Mouse (Mus musculus) midbrain, embryonic 12.5 days (tissue): ENCODE measurements around the gene Dcpp1. TPM values are rescaled to one million over a fixed set of nuclear protein-coding genes. Genes with fewer than 3 reads are reported as not detected.
"Not testable (repeated sequence)": the region's sequence is repeated elsewhere in the genome, so short reads cannot be mapped to it uniquely, and the experiment has no call there.

Source experiments
- ATAC-seq: fragments of 200-750 bp; cut with Nextera tagmentation; 2 replicates; pipeline ENCODE4 v1.8.0; 2017; ENCODE audit warnings: low read depth, moderate TSS enrichment, moderate library complexity; ENCODE audit not compliant: low FRiP score
- H3K27ac ChIP-seq: fragments of 300-500 bp; sonication (generic); replicated peaks from 2 replicates; pipeline ENCODE4 v1.5.1; 2016; ENCODE audit warnings: mild to moderate bottlenecking
- H3K27me3 ChIP-seq: fragments of 300-500 bp; sonication (generic); 2 replicates; pipeline ENCODE4 v1.6.1; 2016; ENCODE audit warnings: mild to moderate bottlenecking
- H3K36me3 ChIP-seq: fragments of 300-500 bp; sonication (generic); 2 replicates; pipeline ENCODE4 v1.6.1; 2016
- H3K4me1 ChIP-seq: fragments of 300-500 bp; sonication (generic); 2 replicates; pipeline ENCODE4 v1.6.1; 2016
- H3K4me2 ChIP-seq: fragments of 300-500 bp; sonication (generic); replicated peaks from 2 replicates; pipeline ENCODE4 v1.6.1; 2016; ENCODE audit warnings: mild to moderate bottlenecking, moderate library complexity
- H3K4me3 ChIP-seq: fragments of 300-500 bp; sonication (generic); 2 replicates; pipeline ENCODE4 v1.5.1; 2016; ENCODE audit warnings: mild to moderate bottlenecking
- H3K9ac ChIP-seq: fragments of 300-500 bp; sonication (generic); replicated peaks from 2 replicates; pipeline ENCODE4 v1.6.1; 2016; ENCODE audit warnings: mild to moderate bottlenecking, moderate library complexity
- H3K9me3 ChIP-seq: fragments of 300-500 bp; sonication (generic); 2 replicates; pipeline ENCODE4 v1.6.1; 2016; ENCODE audit warnings: mild to moderate bottlenecking
- WGBS: fragments of 180-500 bp; shearing (Covaris S2); methylation state at CpG from one replicate; pipeline ENCODE4 v1.1.7; 2016; 5-methylcytosine and 5-hydroxymethylcytosine counted together
- polyA plus RNA-seq: library from polyadenylated mRNA; unstranded; fragments of >200 nt; fragmentation: Nextera tagmentation; extraction: Ambion mirVana; gene quantifications from 2 replicates; pipeline ENCODE4 v1.2.1, GENCODE M21; 2016

Gene Dcpp1
- not detected in 2 replicates for polyA plus RNA-seq

DNA sequence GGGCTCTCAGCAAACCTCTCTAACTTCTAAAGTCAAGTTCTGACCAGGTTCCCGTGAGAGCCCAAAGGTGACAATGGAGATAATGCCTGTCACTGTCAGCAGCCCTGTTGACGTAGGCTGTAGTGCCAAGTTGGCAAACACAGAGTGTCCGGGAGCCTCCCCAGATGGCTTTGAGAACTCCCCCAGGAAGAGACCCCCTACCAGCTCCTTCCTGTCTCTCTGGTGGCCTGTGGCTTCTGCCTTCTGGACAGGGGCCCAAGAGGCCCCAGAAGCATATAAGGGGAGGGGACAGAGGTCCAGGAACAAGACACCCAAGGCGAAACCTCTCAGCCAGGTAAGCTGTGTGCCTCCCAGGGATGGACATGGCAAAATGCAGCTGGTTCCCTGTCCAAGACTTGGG, at the start of gene Dcpp1, which contains the start of gene Dcpp2:
Dcpp1 (plus strand) TSS at position 301 of the 400 bp plus-strand sequence.
Dcpp2 (plus strand) TSS at position 305 of the 400 bp plus-strand sequence.
- not testable (repeated sequence) for H3K9ac ChIP-seq, H3K4me2 ChIP-seq, H3K36me3 ChIP-seq, H3K9me3 ChIP-seq, H3K27me3 ChIP-seq, H3K4me3 ChIP-seq, H3K27ac ChIP-seq, H3K4me1 ChIP-seq, ATAC-seq
- 72% methylated on average over 4 of the region's 4 CpGs for WGBS

DNA sequence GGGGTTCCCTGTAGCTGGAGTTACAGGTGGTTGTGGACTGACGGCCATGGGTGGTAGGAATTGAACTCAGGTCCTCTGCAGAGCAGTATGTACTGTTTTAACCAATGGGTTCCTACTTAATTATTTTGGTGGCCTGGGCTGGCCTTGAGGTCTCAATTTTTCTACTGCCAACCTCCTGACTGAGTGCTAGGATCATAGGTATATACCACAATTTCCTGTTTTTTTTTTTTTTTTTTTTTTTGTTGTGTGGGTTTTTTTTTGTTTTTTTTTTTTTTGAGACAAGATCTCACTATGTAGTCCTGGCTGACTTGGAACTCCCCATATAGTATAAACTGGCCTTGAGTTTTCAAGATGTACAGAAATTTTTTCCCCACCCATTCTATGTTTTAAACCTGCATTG, 49.5 kb upstream of the Dcpp1 start:
- Histone ChIP-seq H3K27me3 (peaks cover 46% of the 10 kb centered on the region), H3K4me3 (no peak overlapping the region), H3K36me3 (peaks cover 12% of the 10 kb centered on the region), H3K4me1 (peaks cover 14% of the 10 kb centered on the region), H3K9me3 (no peaks in the 10 kb centered on the region), H3K27ac (no peak overlapping the region), H3K4me2 (no peak overlapping the region), H3K9ac (no peak overlapping the region)
- ATAC-seq = no peak
- 96% methylated on average over 1 of the region's 1 CpGs for WGBS

DNA sequence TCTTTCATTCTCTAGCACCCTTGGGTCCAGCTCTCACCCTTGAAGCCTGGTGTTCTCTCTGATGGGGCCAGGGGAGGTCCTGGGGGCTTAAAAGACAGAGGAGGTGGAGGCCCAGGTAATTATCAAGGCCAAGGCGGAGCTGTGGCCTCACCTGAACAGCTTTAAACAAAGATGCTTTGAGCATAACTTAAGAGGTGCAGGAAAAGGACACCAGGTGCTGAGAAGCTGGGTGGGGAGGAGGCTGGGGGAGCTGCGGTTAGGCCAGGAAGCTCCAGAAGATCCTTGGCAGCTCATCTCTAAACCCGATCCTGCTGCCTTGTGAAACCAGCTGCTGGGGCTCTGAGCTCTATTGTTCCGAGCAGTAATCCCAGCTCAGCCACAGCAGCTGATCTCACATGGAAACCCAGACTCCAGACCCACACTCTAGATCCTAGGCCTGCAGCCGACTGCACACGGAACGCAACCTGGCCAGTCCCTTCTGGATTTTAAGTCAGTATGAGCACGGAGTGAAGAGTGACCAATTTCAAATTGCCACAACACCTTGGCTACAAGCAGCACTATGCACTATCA, 44.6 kb upstream of the Dcpp1 start, which contains the start of gene Prss33:
Prss33 (minus strand) TSS at position 51 of the 570 bp plus-strand sequence.
- H3K27ac ChIP-seq = 0 out of 2 replicates have a peak within 1 kb of the TSS, but pooled peaks have one; percentile 25

DNA sequence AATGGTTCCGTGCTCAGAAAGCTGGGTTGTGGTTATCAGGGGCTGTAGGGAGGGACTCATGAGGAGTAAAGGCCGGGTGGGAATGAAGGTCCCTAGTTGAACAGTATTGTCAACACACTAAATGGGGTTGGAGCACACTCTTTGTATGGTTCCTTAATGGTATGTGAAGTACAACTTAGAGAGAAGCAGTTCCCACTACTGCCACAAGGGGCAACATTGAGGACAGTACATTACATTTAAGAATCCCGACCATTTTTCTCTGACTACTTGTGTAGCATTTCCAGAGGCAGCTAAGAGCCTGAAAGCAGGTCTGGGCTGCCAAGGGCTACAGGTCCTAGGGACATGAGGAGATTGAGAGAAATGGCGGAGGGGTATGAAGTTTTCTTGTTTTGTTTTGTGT, 39.5 kb upstream of the Dcpp1 start:
- peak; percentile 35; the same call in 1 of the 2 replicates for ATAC-seq
- H3K36me3 ChIP-seq = no peaks in the 10 kb centered on the region
- H3K9ac ChIP-seq = no peak overlapping the region
- H3K9me3 ChIP-seq = no peaks in the 10 kb centered on the region
- no peak overlapping the region for H3K4me2 ChIP-seq
- no peak overlapping the region for H3K4me3 ChIP-seq
- 29% methylated on average over 4 of the region's 4 CpGs for WGBS
- H3K27ac ChIP-seq = no peak overlapping the region
- no peaks in the 10 kb centered on the region for H3K4me1 ChIP-seq
- peaks cover 16% of the 10 kb centered on the region; the same call in 1 of the 2 replicates for H3K27me3 ChIP-seq

More for the DNA sequence above, 44.6 kb upstream of the Dcpp1 start, which contains the start of gene Prss33:
- peaks cover 41% of the 10 kb centered on the region for H3K27me3 ChIP-seq
- WGBS = 51% methylated on average over 8 of the region's 8 CpGs
- no peaks in the 10 kb centered on the region for H3K9me3 ChIP-seq
- no peak within 1 kb of the TSS for H3K4me2 ChIP-seq
- H3K36me3 ChIP-seq = no peaks in the 10 kb centered on the region
- no peak for ATAC-seq
- no peak within 1 kb of the TSS for H3K4me3 ChIP-seq
- H3K9ac ChIP-seq = 0 out of 2 replicates have a peak within 1 kb of the TSS, but pooled peaks have one; percentile 11
- H3K4me1 ChIP-seq = no peaks in the 10 kb centered on the region

DNA sequence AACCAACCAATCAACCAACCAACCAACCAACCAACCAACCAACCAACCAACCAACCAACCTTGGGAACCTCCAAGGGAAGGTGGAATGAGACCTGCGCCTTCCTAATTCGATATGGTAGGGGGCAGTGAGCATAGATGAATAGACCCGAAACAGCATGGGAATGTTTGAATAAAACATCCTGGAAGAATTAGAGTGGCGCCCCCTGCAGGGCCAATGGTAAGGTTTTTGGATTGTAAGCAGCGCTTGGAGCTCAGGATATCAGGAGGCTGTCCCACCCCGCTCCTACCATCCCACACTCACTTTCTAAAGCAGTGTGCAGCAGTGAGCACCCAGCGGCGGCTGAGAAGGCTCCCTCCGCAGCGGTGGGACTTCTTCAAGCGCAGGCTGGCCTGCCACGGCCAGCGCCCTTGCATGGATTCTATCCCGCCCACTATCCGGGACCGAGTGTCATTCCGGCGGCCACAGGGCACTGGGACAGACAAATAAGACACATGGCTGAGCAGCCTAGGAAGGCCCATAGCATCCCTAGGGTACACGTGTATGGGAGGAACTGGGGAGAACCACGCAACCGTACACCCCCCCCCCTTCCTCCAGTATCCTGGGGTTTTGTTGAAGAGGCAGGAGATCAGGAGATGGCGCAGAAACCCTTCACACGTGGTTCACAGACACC, 37.4 kb upstream of the Dcpp1 start:
- Histone ChIP-seq H3K9me3 (no peaks in the 10 kb centered on the region), H3K4me1 (no peaks in the 10 kb centered on the region), H3K27ac (no peak overlapping the region), H3K4me2 (peak overlapping the region; percentile 38; the same call in 1 of the 2 replicates), H3K4me3 (no peak overlapping the region), H3K27me3 (peaks cover 20% of the 10 kb centered on the region; the same call in 1 of the 2 replicates), H3K36me3 (no peaks in the 10 kb centered on the region), H3K9ac (no peak overlapping the region)
- no peak for ATAC-seq
- WGBS = 46% methylated on average over 23 of the region's 23 CpGs

DNA sequence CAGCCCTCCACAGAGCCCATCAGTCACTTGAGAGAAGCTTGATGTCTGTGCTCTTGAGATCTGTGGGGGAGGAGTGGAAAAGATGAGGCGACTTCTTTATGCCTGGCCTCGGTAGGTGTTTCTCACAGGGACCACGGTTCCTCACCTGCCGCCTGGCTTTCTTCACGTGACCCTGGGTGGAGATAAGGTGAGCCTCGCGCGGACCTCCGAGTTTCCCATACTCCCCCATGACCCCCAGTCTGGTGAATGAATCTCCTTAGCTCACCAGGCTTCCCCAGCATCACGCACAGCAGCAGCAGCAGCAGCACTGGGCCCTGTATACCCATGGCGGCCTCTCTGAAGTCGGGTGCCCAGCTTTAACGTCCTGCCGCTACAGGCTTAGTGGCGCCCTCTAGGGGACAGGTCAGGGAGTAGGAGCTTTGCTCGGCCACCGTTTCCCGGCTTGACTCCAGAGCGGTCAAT, 36.8 kb upstream of the Dcpp1 start, which contains the start of the genes Prss32 and Prss41:
Prss32 (plus strand) TSS at position 44 of the 462 bp plus-strand sequence.
Prss41 (minus strand) TSS at position 361 of the 462 bp plus-strand sequence.
- H3K9ac ChIP-seq = no peak within 1 kb of the TSS
- no peak within 1 kb of the TSS for H3K27ac ChIP-seq
- peaks cover 20% of the 10 kb centered on the region; the same call in 1 of the 2 replicates for H3K27me3 ChIP-seq
- peak within 1 kb of the TSS; percentile 19; the same call in 1 of the 2 replicates for H3K4me3 ChIP-seq
- H3K9me3 ChIP-seq = no peaks in the 10 kb centered on the region
- ATAC-seq = 0 out of 2 replicates have a peak, but pooled peaks have one; percentile 47
- H3K4me2 ChIP-seq = peak within 1 kb of the TSS; percentile 38
- WGBS = 14% methylated on average over 19 of the region's 19 CpGs
- H3K4me1 ChIP-seq = no peaks in the 10 kb centered on the region
- H3K36me3 ChIP-seq = no peaks in the 10 kb centered on the region

DNA sequence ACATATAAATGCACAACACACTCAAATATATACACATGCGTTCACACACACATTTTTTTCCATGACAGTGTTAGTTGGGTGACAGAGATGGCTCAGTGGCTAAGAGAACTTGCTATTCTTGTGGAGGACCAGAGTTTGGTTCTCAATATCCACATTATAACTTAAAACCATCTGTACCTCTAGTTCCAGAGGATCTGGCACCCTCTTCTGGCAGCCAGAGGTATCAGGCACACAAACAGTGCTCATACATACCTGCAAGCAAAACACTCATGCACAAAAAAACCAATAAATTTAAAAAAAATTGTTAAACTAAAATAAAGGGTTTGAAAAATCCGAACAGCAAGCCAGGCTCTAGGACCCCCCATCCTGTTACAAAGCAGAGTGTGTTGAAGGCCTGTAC, 30.6 kb upstream of the Dcpp1 start:
- WGBS = 67% methylated on average over 2 of the region's 2 CpGs
- Histone ChIP-seq H3K9ac (no peak overlapping the region), H3K9me3 (no peaks in the 10 kb centered on the region), H3K27ac (no peak overlapping the region), H3K36me3 (no peaks in the 10 kb centered on the region), H3K27me3 (peaks cover 4% of the 10 kb centered on the region; the same call in 1 of the 2 replicates), H3K4me1 (no peaks in the 10 kb centered on the region), H3K4me3 (no peak overlapping the region), H3K4me2 (no peak overlapping the region)
- no peak for ATAC-seq

DNA sequence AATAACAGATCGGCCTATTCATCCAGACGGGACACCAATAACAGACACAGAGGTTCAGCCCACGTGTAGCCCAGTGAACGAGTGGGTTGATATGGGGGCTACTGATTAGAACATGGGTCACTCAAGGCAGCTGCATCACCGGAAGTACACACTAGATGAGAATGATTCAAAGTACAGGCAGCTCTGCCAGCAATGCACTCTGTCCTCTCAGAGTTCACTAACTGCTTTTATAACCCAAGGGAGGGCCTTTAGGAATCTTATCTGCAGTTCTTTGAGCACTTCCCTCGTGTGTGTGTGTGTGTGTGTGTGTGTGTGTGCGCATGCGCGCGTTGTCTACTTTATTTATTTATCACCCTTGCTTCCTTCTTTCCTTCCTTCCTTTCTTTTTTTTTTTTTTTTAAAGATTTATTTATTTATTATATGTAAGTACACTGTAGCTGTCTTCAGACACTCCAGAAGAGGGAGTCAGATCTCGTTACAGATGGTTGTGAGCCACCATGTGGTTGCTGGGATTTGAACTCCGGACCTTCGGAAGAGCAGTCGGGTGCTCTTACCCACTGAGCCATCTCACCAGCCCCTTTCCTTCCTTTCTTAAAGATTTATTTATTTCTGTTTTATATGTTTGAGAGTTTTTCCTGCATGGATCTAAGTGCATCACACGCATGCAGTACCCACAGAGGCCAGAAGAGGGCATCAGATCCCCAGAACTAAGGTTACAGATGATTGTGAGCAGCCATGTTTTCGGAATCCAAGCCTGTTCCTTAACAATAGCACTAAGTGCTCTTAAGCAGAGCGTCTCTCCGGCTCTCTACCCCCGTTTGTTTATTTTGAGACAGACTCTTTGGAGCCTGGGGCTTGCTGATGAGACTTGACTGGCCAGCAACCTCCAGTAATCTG, 29.6 kb upstream of the Dcpp1 start:
- no peaks in the 10 kb centered on the region for H3K36me3 ChIP-seq
- no peaks in the 10 kb centered on the region for H3K4me1 ChIP-seq
- 0 out of 2 replicates have a peak, but pooled peaks have one; percentile 34 for ATAC-seq
- H3K4me2 ChIP-seq = no peak overlapping the region
- no peak overlapping the region for H3K9ac ChIP-seq
- H3K27me3 ChIP-seq = peaks cover 4% of the 10 kb centered on the region; the same call in 1 of the 2 replicates
- H3K9me3 ChIP-seq = no peaks in the 10 kb centered on the region
- no peak overlapping the region for H3K27ac ChIP-seq
- H3K4me3 ChIP-seq = no peak overlapping the region
- 61% methylated on average over 18 of the region's 19 CpGs for WGBS

DNA sequence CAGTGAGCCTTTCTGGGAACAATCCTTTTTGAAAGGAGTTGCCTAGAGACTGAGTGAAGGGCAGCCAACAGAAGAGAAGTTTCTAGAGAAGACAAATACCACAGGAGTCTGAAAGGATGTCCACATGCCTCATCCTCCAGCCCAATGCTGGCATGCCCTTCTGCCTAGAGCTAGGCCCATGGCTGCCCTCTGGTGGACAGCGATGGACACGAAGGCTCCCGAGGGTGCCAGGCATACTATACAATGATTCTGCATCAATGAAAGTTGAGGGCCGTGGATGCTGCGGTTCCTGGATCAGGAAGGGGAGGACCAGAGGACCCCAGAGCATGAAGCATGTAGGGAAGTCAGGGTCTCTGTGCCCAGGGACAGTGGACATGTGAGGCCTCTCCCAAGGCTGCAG, 27.4 kb upstream of the Dcpp1 start:
- 31% methylated on average over 5 of the region's 5 CpGs for WGBS
- H3K27me3 ChIP-seq = no peaks in the 10 kb centered on the region; the same call in 1 of the 2 replicates
- no peak overlapping the region for H3K4me3 ChIP-seq
- H3K36me3 ChIP-seq = no peaks in the 10 kb centered on the region
- no peaks in the 10 kb centered on the region for H3K4me1 ChIP-seq
- ATAC-seq = no peak
- H3K9me3 ChIP-seq = no peaks in the 10 kb centered on the region
- H3K9ac ChIP-seq = no peak overlapping the region
- H3K4me2 ChIP-seq = no peak overlapping the region
- H3K27ac ChIP-seq = no peak overlapping the region

DNA sequence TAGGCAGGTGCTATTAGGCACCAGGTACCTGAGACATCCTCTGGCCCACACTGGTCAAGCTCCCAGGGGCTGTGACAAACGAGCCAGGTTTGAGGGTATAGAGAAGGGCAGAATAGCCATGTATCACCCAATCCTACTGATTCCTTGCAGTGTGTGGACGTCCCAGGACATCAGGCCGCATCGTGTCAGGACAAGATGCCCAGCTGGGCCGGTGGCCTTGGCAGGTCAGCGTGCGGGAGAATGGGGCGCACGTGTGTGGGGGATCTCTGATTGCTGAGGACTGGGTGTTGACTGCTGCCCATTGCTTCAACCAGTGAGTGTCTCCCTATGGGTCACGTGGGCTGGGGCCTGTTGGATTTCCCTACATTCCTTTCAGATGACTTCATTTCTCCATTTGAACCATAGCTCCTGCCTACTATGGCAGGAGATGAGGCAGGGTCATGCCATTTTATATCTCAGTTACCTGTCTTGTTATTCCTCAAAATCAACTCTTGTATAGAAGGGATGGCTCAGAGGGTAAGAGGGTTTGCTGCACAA, 26.4 kb upstream of the Dcpp1 start:
- Histone ChIP-seq H3K27me3 (no peaks in the 10 kb centered on the region; the same call in 1 of the 2 replicates), H3K4me1 (no peaks in the 10 kb centered on the region), H3K36me3 (no peaks in the 10 kb centered on the region), H3K27ac (no peak overlapping the region), H3K9me3 (no peaks in the 10 kb centered on the region), H3K9ac (no peak overlapping the region; the same call in 1 of the 2 replicates), H3K4me3 (no peak overlapping the region), H3K4me2 (no peak overlapping the region)
- WGBS = 89% methylated on average over 10 of the region's 10 CpGs
- no peak for ATAC-seq

DNA sequence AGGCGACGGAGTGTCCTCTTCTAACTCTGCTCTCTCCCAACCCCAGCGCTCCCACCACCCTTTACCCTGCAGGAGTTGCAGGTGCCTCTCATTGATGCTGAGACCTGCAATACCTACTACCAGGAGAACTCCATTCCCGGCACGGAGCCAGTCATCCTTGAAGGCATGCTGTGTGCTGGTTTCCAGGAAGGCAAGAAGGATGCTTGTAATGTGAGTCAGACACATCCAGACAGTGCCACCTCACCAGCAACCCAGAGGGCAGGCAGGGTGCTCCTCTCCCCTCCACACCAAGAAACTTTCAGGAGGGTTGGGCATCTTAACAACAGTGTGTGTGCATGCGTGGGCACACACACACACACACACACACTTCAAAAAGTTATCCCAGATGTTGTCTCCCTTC, 23.5 kb upstream of the Dcpp1 start:
- 82% methylated on average over 6 of the region's 6 CpGs for WGBS
- H3K9me3 ChIP-seq = no peaks in the 10 kb centered on the region
- no peak for ATAC-seq

More for the DNA sequence above, 23.5 kb upstream of the Dcpp1 start:
- H3K36me3 ChIP-seq = no peaks in the 10 kb centered on the region
- H3K4me3 ChIP-seq = no peak overlapping the region
- no peak overlapping the region for H3K9ac ChIP-seq
- H3K4me2 ChIP-seq = no peak overlapping the region
- no peaks in the 10 kb centered on the region for H3K4me1 ChIP-seq
- no peak overlapping the region for H3K27ac ChIP-seq
- H3K27me3 ChIP-seq = no peaks in the 10 kb centered on the region
